Mouse (Mus musculus): ENCODE results near the gene Scgb1a1. TPM values are rescaled to one million over a fixed set of nuclear protein-coding genes. Genes with fewer than 3 reads are reported as not detected.
"Not testable (repeated sequence)": the region's sequence is repeated elsewhere in the genome, so short reads cannot be mapped to it uniquely, and the experiment has no call there.

Scgb1a1 gene
- total RNA-seq, 2 experiments from 2014 or later, result not detected

GRCm38 (mm10) chr19:9071456-9072156 is 16.2 kb downstream of the Scgb1a1 start:
- intact Hi-C loops (cut with DNase I; ENCODE audit: low total_unique reads), result no loop called here
- peak; percentile 74 for DNase-seq

- intact Hi-C loops (cut with DNase I; ENCODE audit: low total_unique reads), result no loop called here
- DNase-seq, result no peak
These were observed 17.4 kb downstream of the Scgb1a1 start for GRCm38 (mm10) chr19:9070316-9070715.

GRCm38 (mm10) chr19:9069687-9070307 is 18.0 kb downstream of the Scgb1a1 start:
- DNase-seq, result no peak
- intact Hi-C loops (cut with DNase I; ENCODE audit: low total_unique reads), result no loop called here

GRCm38 (mm10) chr19:9067292-9067691 is 20.5 kb downstream of the Scgb1a1 start:
- DNase-seq, result no peak
- intact Hi-C loops (cut with DNase I; ENCODE audit: low total_unique reads), result no loop called here

GRCm38 (mm10) chr19:9065621-9066561 is 21.9 kb downstream of the Scgb1a1 start:
- no peak for DNase-seq
- intact Hi-C loops (cut with DNase I; ENCODE audit: low total_unique reads), result no loop called here

GRCm38 (mm10) chr19:9063831-9064230 is 23.9 kb downstream of the Scgb1a1 start:
- no peak for DNase-seq
- intact Hi-C loops (cut with DNase I; ENCODE audit: low total_unique reads), result no loop called here

- intact Hi-C loops (cut with DNase I; ENCODE audit: low total_unique reads), result no loop called here
- DNase-seq, result no peak
These were observed 24.9 kb downstream of the Scgb1a1 start for GRCm38 (mm10) chr19:9062822-9063221.

GRCm38 (mm10) chr19:9061221-9061893 is 26.4 kb downstream of the Scgb1a1 start:
- intact Hi-C loops (cut with DNase I; ENCODE audit: low total_unique reads), result no loop called here
- DNase-seq, result no peak

GRCm38 (mm10) chr19:9060103-9060502 is 27.7 kb downstream of the Scgb1a1 start:
- no peak for DNase-seq
- intact Hi-C loops (cut with DNase I; ENCODE audit: low total_unique reads), result no loop called here

- intact Hi-C loops (cut with DNase I; ENCODE audit: low total_unique reads), result no loop called here
- DNase-seq, result no peak
These were observed 28.4 kb downstream of the Scgb1a1 start for GRCm38 (mm10) chr19:9059391-9059790.

GRCm38 (mm10) chr19:9058944-9059343 is 28.8 kb downstream of the Scgb1a1 start:
- intact Hi-C loops (cut with DNase I; ENCODE audit: low total_unique reads), result no loop called here
- DNase-seq, result no peak

- DNase-seq, result no peak
- intact Hi-C loops (cut with DNase I; ENCODE audit: low total_unique reads), result no loop called here
These were observed 29.4 kb downstream of the Scgb1a1 start for GRCm38 (mm10) chr19:9058331-9058884.

GRCm38 (mm10) chr19:9057679-9058078 is 30.1 kb downstream of the Scgb1a1 start:
- intact Hi-C loops (cut with DNase I; ENCODE audit: low total_unique reads), result no loop called here
- DNase-seq, result no peak

- intact Hi-C loops (cut with DNase I; ENCODE audit: low total_unique reads), result no loop called here
- no peak for DNase-seq
These were observed 31.9 kb downstream of the Scgb1a1 start for GRCm38 (mm10) chr19:9055703-9056355.

GRCm38 (mm10) chr19:9055153-9055552 is 32.6 kb downstream of the Scgb1a1 start:
- DNase-seq, result no peak
- intact Hi-C loops (cut with DNase I; ENCODE audit: low total_unique reads), result no loop called here

GRCm38 (mm10) chr19:9052803-9053431 is 34.8 kb downstream of the Scgb1a1 start:
- intact Hi-C loops (cut with DNase I; ENCODE audit: low total_unique reads), result no loop called here
- peak; percentile 56 for DNase-seq

- DNase-seq; intact Hi-C loops (cut with DNase I; ENCODE audit: low total_unique reads): not testable (repeated sequence)
These were observed 35.8 kb downstream of the Scgb1a1 start for GRCm38 (mm10) chr19:9051985-9052384.
